Mouse (Mus musculus) adipose tissue, adult 10 weeks (tissue): ENCODE measurements around the gene Rab35. TPM values are rescaled to one million over a fixed set of nuclear protein-coding genes. Genes with fewer than 3 reads are reported as not detected.

Experiments used
- polyA plus RNA-seq: library from polyadenylated mRNA; stranded (reverse); fragments of 350-450 nt; fragmentation: Illumina TruSeq; extraction: RNeasy Lipid Tissue Mini Kit (QIAGEN cat#74804); gene quantifications from one replicate; pipeline ENCODE4 v1.2.3, GENCODE M21; 2014; ENCODE audit warnings: low read depth, low replicate concordance

Rab35 gene
- 36.0 TPM for polyA plus RNA-seq

GRCm38 (mm10) chr5:115631505-115632357 lies at the start of gene Rab35:
Gene Rab35 (plus strand): TSS chr5:115631908.

Other genes starting within 250 kb of the Rab35 start
- 1.9 TPM for gene Msi1, start 202.3 kb upstream of the Rab35 start, polyA plus RNA-seq
- gene Pla2g1b, start 165.6 kb upstream of the Rab35 start, polyA plus RNA-seq: not detected
- 37.6 TPM for gene Sirt4, start 147.2 kb upstream of the Rab35 start, polyA plus RNA-seq
- 83.9 TPM for gene Pxn, start 125.2 kb upstream of the Rab35 start, polyA plus RNA-seq
- 1,640 TPM for gene Rplp0, start 72.4 kb upstream of the Rab35 start, polyA plus RNA-seq
- gene Gcn1l1, start 66.7 kb upstream of the Rab35 start, polyA plus RNA-seq: 46.4 TPM
- 31.8 TPM for gene Bicdl1, start 99.7 kb downstream of the Rab35 start, polyA plus RNA-seq
- gene Cit, start 213.4 kb downstream of the Rab35 start, polyA plus RNA-seq: 1.4 TPM